In genomic region chr16:67284664-67285063, GRCm38 (mm10) we compare ENCODE assay signal across 24 mouse cellular contexts.
"Had no signal": no experiment of that assay in that cellular context is flagged by ENCODE, and none has a peak within 500 bp of the region (broad histone marks: within the 10 kb centered on the region; RNA-seq: fewer than 3 reads in every experiment).

No protein-coding gene starts in this region.

- H3K27me3 ChIP-seq: heart, embryonic 12.5 days; hindbrain, embryonic 12.5 days; intestine, embryonic 15.5 days; limb, embryonic 12.5 days; liver, embryonic 13.5 days had no signal

- H3K4me2 ChIP-seq: heart, embryonic 12.5 days; hindbrain, embryonic 12.5 days; hindbrain, embryonic 14.5 days; intestine, embryonic 15.5 days; limb, embryonic 12.5 days; liver, embryonic 11.5 days; liver, embryonic 13.5 days had no signal

- DNase-seq: gastrocnemius, adult 2 months; gastrocnemius, postnatal 10 days; gastrocnemius, postnatal 25 days; heart, adult 18-20 months; heart, postnatal 10 days; heart, postnatal 4 days; kidney, adult 18-20 months; kidney, adult 8-10 months; kidney, postnatal 10 days; kidney, postnatal 25 days; kidney, postnatal 4 days; liver; liver, embryonic 13.5 days had no signal

- H3K36me3 ChIP-seq: heart, embryonic 10.5 days; heart, embryonic 12.5 days; hindbrain, embryonic 10.5 days; hindbrain, embryonic 12.5 days; intestine, embryonic 15.5 days; limb, embryonic 10.5 days; limb, embryonic 12.5 days; liver, embryonic 13.5 days had no signal

- H3K4me3 ChIP-seq: gastrocnemius, adult 2 months; heart, embryonic 10.5 days; heart, embryonic 12.5 days; hindbrain, embryonic 10.5 days; hindbrain, embryonic 12.5 days; intestine, embryonic 15.5 days; layer of hippocampus, adult 2 months; left cerebral cortex, adult 2 months; limb, embryonic 10.5 days; limb, embryonic 12.5 days; liver, embryonic 13.5 days had no signal
